Mouse (Mus musculus) forebrain, embryonic 11.5 days (tissue): ENCODE measurements at regions not wholly inside any gene's neighbourhood (a gene's known extent, or its start where the extent isn't known, plus 50 kb on each side); places are given as distances from the start of the nearest gene placed in this dataset.
A peak's percentile ranks its signal among the peaks of the same experiment; 100 is the strongest.

ENCODE experiments used
- ATAC-seq: fragments of 200-750 bp; cut with Nextera tagmentation; replicated peaks from 2 replicates; pipeline ENCODE4 v1.8.0; 2017; ENCODE audit warnings: moderate TSS enrichment; ENCODE audit not compliant: low FRiP score
- DNase-seq: peaks from one replicate; pipeline ENCODE4 v3.0.0-alpha.2; 2017; ENCODE audit warnings: low spot score
- H3K27ac ChIP-seq: fragments of 300-500 bp; sonication (generic); 2 replicates; pipeline ENCODE4 v1.5.1; 2014; ENCODE audit warnings: low read depth, low read length
- H3K27me3 ChIP-seq: fragments of 300-500 bp; sonication (generic); 2 replicates; pipeline ENCODE4 v1.6.1; 2014; ENCODE audit warnings: mild to moderate bottlenecking, low read length, mixed read lengths; ENCODE audit not compliant: control insufficient read depth, insufficient read depth
- H3K36me3 ChIP-seq: fragments of 300-500 bp; sonication (generic); 2 replicates; pipeline ENCODE4 v1.6.1; 2014; ENCODE audit warnings: mild to moderate bottlenecking, low read length, moderate library complexity, mixed read lengths; ENCODE audit not compliant: control insufficient read depth, insufficient read depth
- H3K4me1 ChIP-seq: fragments of 300-500 bp; sonication (generic); replicated peaks from 2 replicates; pipeline ENCODE4 v1.6.1; 2014; ENCODE audit warnings: low read length, mixed read lengths; ENCODE audit not compliant: control insufficient read depth, insufficient read depth
- H3K4me2 ChIP-seq: fragments of 300-500 bp; sonication (generic); 2 replicates; pipeline ENCODE4 v1.6.1; 2014; ENCODE audit warnings: low read depth, mild to moderate bottlenecking, low read length, moderate library complexity, mixed read lengths; ENCODE audit not compliant: severe bottlenecking
- H3K4me3 ChIP-seq: fragments of 300-500 bp; sonication (generic); 2 replicates; pipeline ENCODE4 v1.5.1; 2014; ENCODE audit warnings: low read depth, low read length
- H3K9ac ChIP-seq: fragments of 300-500 bp; sonication (generic); 2 replicates; pipeline ENCODE4 v1.6.1; 2014; ENCODE audit warnings: low read length
- H3K9me3 ChIP-seq: fragments of 300-500 bp; sonication (generic); 2 replicates; pipeline ENCODE4 v1.6.1; 2016; ENCODE audit warnings: low read length, mixed read lengths; ENCODE audit not compliant: control insufficient read depth
- WGBS: fragments of 180-500 bp; shearing (Covaris S2); extraction: QIAGEN DNeasy Blood & Tissue Kit; methylation state at CpG from one replicate; pipeline ENCODE4 v1.1.7; 2014; 5-methylcytosine and 5-hydroxymethylcytosine counted together

GRCm38 (mm10) chr9:23030138-23030537 lies 192.7 kb upstream of the Bmper start:
- H3K9me3 ChIP-seq, result no peaks in the 10 kb centered on the region
- ATAC-seq, result no peak
- H3K9ac ChIP-seq, result no peak overlapping the region
- H3K27me3 ChIP-seq, result no peaks in the 10 kb centered on the region
- H3K4me1 ChIP-seq, result no peaks in the 10 kb centered on the region
- H3K27ac ChIP-seq, result no peak overlapping the region
- no peak overlapping the region for H3K4me3 ChIP-seq
- 85% methylated on average over 11 of the region's 11 CpGs for WGBS
- no peak for DNase-seq
- no peaks in the 10 kb centered on the region for H3K36me3 ChIP-seq
- no peak overlapping the region for H3K4me2 ChIP-seq

GRCm38 (mm10) chr9:23030546-23030945 lies 192.3 kb upstream of the Bmper start:
- Histone ChIP-seq H3K4me1 (no peaks in the 10 kb centered on the region), H3K27me3 (no peaks in the 10 kb centered on the region), H3K36me3 (no peaks in the 10 kb centered on the region), H3K4me2 (no peak overlapping the region), H3K9ac (no peak overlapping the region), H3K9me3 (no peaks in the 10 kb centered on the region), H3K27ac (no peak overlapping the region), H3K4me3 (no peak overlapping the region)
- no peak for DNase-seq
- 77% methylated on average over 2 of the region's 2 CpGs for WGBS
- ATAC-seq, result no peak

GRCm38 (mm10) chr9:23031916-23032315 lies 191.0 kb upstream of the Bmper start:
- H3K4me2 ChIP-seq, result no peak overlapping the region
- H3K4me3 ChIP-seq, result no peak overlapping the region
- ATAC-seq, result no peak
- H3K27me3 ChIP-seq, result no peaks in the 10 kb centered on the region
- 91% methylated on average over 9 of the region's 9 CpGs for WGBS
- no peak overlapping the region for H3K9ac ChIP-seq
- DNase-seq, result no peak
- no peaks in the 10 kb centered on the region for H3K36me3 ChIP-seq
- peaks cover 5% of the 10 kb centered on the region; the same call in 1 of the 2 replicates for H3K4me1 ChIP-seq
- no peaks in the 10 kb centered on the region for H3K9me3 ChIP-seq
- H3K27ac ChIP-seq, result no peak overlapping the region

- DNase-seq, result no peak
Observed at GRCm38 (mm10) chr9:23035306-23035705, 187.6 kb upstream of the Bmper start.

GRCm38 (mm10) chr9:23035901-23036610 lies 186.8 kb upstream of the Bmper start:
- Histone ChIP-seq H3K4me2 (peak overlapping the region; percentile 42; the same call in 1 of the 2 replicates), H3K27me3 (no peaks in the 10 kb centered on the region), H3K9ac (no peak overlapping the region; the same call in 1 of the 2 replicates), H3K4me3 (peak overlapping the region; percentile 10; the same call in 1 of the 2 replicates), H3K9me3 (no peaks in the 10 kb centered on the region), H3K36me3 (no peaks in the 10 kb centered on the region), H3K27ac (no peak overlapping the region), H3K4me1 (peaks cover 5% of the 10 kb centered on the region; the same call in 1 of the 2 replicates)
- ATAC-seq, result no peak
- DNase-seq, result no peak
- 8% methylated on average over 16 of the region's 16 CpGs for WGBS

More at GRCm38 (mm10) chr9:23035306-23035705, 187.6 kb upstream of the Bmper start:
- Histone ChIP-seq H3K27ac (no peak overlapping the region), H3K4me1 (peaks cover 5% of the 10 kb centered on the region; the same call in 1 of the 2 replicates), H3K9ac (no peak overlapping the region), H3K4me2 (no peak overlapping the region), H3K36me3 (no peaks in the 10 kb centered on the region), H3K9me3 (no peaks in the 10 kb centered on the region), H3K27me3 (no peaks in the 10 kb centered on the region), H3K4me3 (no peak overlapping the region)
- WGBS, result 74% methylated on average over 6 of the region's 6 CpGs
- ATAC-seq, result no peak

- Histone ChIP-seq H3K4me3 (no peak overlapping the region), H3K4me1 (peaks cover 5% of the 10 kb centered on the region; the same call in 1 of the 2 replicates), H3K27ac (no peak overlapping the region), H3K9ac (no peak overlapping the region), H3K9me3 (no peaks in the 10 kb centered on the region), H3K36me3 (no peaks in the 10 kb centered on the region), H3K27me3 (no peaks in the 10 kb centered on the region), H3K4me2 (no peak overlapping the region)
- DNase-seq, result no peak
- 81% methylated on average over 9 of the region's 9 CpGs for WGBS
- no peak for ATAC-seq
Observed at GRCm38 (mm10) chr9:23037513-23037914, 185.4 kb upstream of the Bmper start.

- no peak overlapping the region for H3K4me2 ChIP-seq
- no peak for ATAC-seq
- peaks cover 5% of the 10 kb centered on the region; the same call in 1 of the 2 replicates for H3K4me1 ChIP-seq
- H3K4me3 ChIP-seq, result no peak overlapping the region
- no peaks in the 10 kb centered on the region for H3K9me3 ChIP-seq
- H3K36me3 ChIP-seq, result no peaks in the 10 kb centered on the region
- H3K27ac ChIP-seq, result no peak overlapping the region
- 86% methylated on average over 6 of the region's 6 CpGs for WGBS
- no peaks in the 10 kb centered on the region for H3K27me3 ChIP-seq
- H3K9ac ChIP-seq, result no peak overlapping the region
- no peak for DNase-seq
Observed at GRCm38 (mm10) chr9:23039588-23039987, 183.3 kb upstream of the Bmper start.

GRCm38 (mm10) chr9:23041025-23041424 lies 181.9 kb upstream of the Bmper start:
- H3K36me3 ChIP-seq, result no peaks in the 10 kb centered on the region
- no peak for DNase-seq
- H3K4me2 ChIP-seq, result no peak overlapping the region
- no peak overlapping the region for H3K4me3 ChIP-seq
- no peaks in the 10 kb centered on the region for H3K9me3 ChIP-seq
- no peak overlapping the region for H3K9ac ChIP-seq
- H3K27ac ChIP-seq, result no peak overlapping the region
- no peak for ATAC-seq
- no peaks in the 10 kb centered on the region for H3K27me3 ChIP-seq
- H3K4me1 ChIP-seq, result peaks cover 3% of the 10 kb centered on the region; the same call in 1 of the 2 replicates
- 70% methylated on average over 5 of the region's 5 CpGs for WGBS
